Mouse (Mus musculus): ENCODE results near the gene Gapvd1.
A peak's percentile ranks its signal among the peaks of the same experiment; 100 is the strongest.
"Not testable (repeated sequence)": the region's sequence is repeated elsewhere in the genome, so short reads cannot be mapped to it uniquely, and the experiment has no call there.

Gapvd1 gene

DNA sequence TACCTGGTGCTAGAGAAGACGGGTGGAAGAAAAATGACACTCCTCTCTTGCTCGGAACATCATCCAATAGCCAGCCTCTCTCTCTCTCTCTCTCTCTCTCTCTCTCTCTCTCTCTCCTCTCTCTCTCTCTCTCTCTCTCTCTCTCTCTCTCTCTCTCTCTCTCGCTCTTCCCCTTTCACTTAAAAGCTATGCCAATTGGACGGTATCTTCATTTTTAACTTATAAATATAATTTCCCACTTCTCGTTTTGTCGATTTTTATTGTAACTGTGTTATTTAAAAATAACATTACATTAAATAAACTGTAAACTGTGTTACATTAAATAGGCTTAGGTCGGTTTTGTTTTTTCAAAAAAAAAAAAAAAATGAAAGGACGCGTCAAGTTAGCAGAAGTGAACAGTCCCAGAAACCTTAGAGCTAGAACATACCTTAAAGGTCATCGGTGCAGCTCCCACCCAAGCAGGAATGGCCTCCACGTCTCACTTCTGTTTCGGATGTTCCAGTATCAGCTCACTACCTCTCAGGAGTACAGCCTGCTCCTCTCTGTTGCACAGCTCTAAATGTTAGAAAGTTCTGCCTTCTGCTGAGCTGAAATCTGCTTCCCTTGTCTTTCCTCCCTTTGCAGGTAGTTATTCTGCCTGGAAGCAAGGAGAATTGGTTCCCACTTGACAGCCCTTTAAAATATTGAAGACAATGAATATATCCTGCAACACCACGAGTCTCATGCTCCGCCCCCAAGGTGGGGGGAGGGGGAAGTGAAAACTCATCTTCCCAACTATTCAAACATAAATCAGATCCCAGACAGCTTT is at the start of gene Gapvd1:
Gene Gapvd1 (minus strand): TSS at position 682 of the 808 bp plus-strand sequence.
- DNase-seq (ENCODE audit: low read depth), result no peak

DNA sequence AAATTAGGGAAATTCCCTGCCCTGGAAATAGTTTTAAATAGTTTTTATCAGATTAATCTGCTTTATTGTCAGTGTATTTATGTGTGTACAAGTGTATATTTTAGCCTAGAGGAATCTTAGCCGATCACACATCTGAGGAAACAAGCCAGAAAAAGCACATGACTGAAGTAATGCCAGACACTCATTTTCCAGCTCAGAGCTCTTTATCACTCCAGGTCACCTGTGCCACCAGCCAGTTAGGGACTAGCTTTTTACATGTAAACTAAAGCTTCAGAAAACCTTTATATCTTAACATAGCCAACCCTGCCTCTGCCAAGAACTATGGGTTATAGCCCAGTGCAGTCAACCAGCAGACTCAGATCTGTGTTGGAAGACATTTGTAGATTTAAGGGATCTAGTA is 49.8 kb upstream of the Gapvd1 start:
- no peak for DNase-seq (ENCODE audit: low read depth)

- no peak for DNase-seq (ENCODE audit: low read depth)
Observed at GRCm38 (mm10) chr2:34804172-34804571, 49.1 kb upstream of the Gapvd1 start.

DNA sequence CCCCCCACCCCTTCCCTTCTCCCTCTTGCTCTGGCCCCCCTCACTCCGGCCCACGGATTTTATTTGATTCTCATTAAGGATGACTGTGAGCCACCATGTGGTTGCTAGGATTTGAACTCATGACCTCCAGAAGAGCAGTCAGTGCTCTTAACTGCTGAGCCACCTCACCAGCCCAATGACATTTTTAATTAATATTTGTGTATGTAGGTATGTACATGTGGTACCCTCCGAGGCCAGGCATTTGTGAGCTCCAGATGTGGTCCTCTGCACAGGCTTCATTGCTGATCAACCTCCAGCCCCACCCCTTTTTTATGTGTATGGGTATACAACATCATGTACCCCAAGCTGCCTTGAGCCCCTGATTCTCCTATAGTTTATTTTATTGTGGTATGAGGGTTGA is 48.7 kb upstream of the Gapvd1 start:
- no peak for DNase-seq (ENCODE audit: low read depth)

GRCm38 (mm10) chr2:34802565-34803245 is 47.7 kb upstream of the Gapvd1 start:
- not testable (repeated sequence) for DNase-seq (ENCODE audit: low read depth)

DNA sequence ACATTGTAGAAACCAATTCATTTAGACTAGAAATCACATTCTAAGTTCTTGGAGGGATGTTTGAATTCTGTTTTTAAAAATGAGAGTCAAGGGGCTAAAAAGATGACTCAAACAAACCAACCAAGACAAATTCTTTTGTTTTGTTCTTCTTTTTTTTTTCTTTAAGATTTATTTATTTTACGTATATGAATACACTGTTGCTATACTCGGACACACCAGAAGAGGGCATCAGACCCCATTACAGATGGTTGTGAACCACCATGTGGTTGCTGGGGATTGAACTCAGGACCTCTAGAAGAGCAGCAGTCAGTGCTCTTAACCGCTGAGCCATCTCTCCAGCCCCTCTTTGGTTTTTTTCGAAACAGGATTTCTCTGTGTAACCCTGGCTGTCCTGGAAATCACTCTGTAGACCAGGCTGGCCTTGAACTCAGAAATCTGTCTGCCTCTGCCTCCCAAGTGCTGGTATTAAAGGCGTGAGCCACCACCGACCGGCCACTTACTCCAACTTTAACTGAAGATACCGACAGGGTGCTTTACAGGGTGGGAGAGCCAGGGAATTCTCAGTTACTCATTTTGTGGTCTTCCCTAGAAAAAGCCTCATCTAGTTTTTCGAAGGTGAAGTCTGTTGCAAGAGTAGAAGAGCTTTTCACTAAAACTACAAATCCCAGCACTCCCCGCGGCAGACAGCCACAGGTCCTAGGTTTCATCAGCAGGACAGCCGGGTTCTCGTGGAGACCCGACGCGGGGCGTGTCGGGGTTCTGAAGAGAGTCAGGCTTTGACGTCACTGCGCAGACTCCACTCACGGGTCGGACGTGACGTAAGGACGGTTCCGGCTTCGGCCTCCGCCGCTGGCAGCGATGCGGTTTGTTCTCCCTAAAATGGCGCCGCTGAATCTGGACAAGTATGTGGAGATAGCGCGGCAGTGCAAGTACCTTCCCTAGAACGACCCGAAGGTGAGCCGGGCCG is 46.8 kb upstream of the Gapvd1 start:
- peak; percentile 97 for DNase-seq (ENCODE audit: low read depth)

GRCm38 (mm10) chr2:34800371-34800770 is 45.3 kb upstream of the Gapvd1 start:
- no peak for DNase-seq (ENCODE audit: low read depth)

- peak; percentile 64 for DNase-seq (ENCODE audit: low read depth)
Observed at GRCm38 (mm10) chr2:34799357-34800256, 44.6 kb upstream of the Gapvd1 start, which contains the start of gene Rabepk. Rabepk (minus strand) TSS chr2:34799912.

- no peak for DNase-seq (ENCODE audit: low read depth)
Observed at GRCm38 (mm10) chr2:34795426-34795825, 40.4 kb upstream of the Gapvd1 start.

DNA sequence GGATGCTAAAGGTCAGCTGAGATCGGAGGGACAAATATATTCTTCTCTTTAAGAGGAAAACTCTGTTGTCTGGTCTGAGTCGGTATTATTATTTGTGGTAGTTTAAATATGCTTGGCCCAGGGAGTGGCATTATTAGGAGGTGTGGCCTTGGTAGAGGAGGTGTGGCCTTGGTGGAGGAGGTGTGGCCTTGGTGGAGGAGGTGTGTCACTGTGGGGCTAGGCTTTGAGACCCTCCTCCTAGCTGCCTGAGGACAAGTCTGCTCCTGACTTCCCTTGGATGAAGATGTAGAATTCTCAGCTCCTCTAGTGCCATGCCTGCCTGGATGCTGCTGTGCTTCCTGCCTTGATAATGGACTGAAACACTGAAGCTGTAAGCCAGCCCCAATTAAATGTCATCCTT is 39.5 kb upstream of the Gapvd1 start:
- no peak for DNase-seq (ENCODE audit: low read depth)

DNA sequence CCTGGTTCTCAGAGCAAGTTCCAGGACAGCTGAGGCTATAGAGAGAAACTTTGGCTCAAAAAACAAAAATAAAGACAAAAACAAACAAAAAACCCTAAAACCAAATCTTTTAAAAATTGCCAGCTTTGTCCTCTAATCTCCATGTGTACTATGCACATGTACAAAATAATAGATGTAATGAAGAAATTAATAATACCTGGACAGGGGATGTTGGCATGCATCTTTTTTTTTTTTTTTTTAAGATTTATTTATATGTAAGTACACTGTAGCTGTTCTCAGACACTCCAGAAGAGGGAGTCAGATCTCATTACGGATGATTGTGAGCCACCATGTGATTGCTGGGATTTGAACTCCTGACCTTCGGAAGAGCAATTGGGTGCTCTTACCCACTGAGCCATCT is 37.5 kb upstream of the Gapvd1 start:
- DNase-seq (ENCODE audit: low read depth), result not testable (repeated sequence)

GRCm38 (mm10) chr2:34790282-34790681 is 35.2 kb upstream of the Gapvd1 start:
- no peak for DNase-seq (ENCODE audit: low read depth)

- DNase-seq (ENCODE audit: low read depth), result no peak
Observed at GRCm38 (mm10) chr2:34784085-34784484, 29.1 kb upstream of the Gapvd1 start.

DNA sequence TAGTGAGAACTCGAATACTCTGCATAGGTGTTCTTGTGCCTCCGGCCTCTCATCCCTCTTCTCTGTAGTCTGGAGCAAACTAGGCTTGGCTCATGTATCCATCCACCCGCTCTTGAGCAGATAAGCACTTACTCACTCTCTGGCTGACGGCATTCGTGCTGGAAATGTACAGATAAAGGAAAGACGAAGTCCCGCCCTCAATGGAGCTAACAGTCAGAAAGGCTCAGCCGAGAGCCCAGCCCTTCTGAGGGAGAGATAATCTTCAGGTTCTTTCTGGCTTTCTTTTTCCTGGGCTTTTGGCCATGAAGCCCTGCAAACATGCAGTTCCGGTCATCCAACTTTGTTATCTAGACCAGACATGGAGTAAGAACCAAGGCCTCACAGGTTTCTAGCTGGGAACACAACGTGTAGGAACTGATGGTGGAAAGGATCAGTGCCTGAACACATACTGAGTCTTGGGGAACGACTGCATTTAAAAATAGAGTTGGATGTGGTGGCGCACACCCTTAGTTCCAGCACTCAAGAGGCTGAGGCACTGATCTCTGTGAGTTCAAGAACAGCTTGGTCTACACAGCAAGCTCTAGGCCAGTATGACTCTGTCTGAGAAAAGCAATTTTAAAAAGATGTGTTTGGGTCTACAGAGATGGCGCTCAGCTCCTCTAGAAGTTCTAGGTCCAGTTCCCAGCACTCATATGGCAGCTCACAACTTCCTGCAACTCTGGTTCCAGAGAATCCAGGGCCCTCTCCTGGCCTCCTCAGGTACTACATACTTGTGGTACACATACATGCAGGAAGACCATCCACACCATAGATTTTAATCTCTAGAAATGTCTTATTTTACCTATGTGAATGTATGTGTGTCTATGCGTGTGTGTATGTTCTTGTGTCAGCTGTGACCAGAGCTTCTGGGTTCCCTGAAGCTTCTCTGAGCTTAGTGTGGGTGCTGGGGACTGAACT is 28.3 kb upstream of the Gapvd1 start:
- DNase-seq (ENCODE audit: low read depth), result no peak

GRCm38 (mm10) chr2:34777237-34777868 is 22.3 kb upstream of the Gapvd1 start:
- no peak for DNase-seq (ENCODE audit: low read depth)

- DNase-seq (ENCODE audit: low read depth), result no peak
Observed at GRCm38 (mm10) chr2:34774493-34774892, 19.5 kb upstream of the Gapvd1 start.

GRCm38 (mm10) chr2:34773673-34774072 is 18.6 kb upstream of the Gapvd1 start:
- no peak for DNase-seq (ENCODE audit: low read depth)

GRCm38 (mm10) chr2:34772252-34773235 is 17.5 kb upstream of the Gapvd1 start:
- DNase-seq (ENCODE audit: low read depth), result no peak
